Mouse (Mus musculus) heart, adult 2 months (tissue): ENCODE data around the gene Mis12.

Experiments used
- CTCF ChIP-seq: fragments of 200-600 bp; IDR thresholded peaks from 2 replicates; pipeline ENCODE4 v1.8.1; 2022; ENCODE audit warnings: antibody characterized with exemption, mild to moderate bottlenecking, moderate library complexity
- POLR2A ChIP-seq: fragments of 200-500 bp; IDR thresholded peaks from 2 replicates; pipeline ENCODE4 v1.6.1; 2011; ENCODE audit warnings: mild to moderate bottlenecking, low read depth, low read length, control low read depth; ENCODE audit not compliant: insufficient read depth

DNA sequence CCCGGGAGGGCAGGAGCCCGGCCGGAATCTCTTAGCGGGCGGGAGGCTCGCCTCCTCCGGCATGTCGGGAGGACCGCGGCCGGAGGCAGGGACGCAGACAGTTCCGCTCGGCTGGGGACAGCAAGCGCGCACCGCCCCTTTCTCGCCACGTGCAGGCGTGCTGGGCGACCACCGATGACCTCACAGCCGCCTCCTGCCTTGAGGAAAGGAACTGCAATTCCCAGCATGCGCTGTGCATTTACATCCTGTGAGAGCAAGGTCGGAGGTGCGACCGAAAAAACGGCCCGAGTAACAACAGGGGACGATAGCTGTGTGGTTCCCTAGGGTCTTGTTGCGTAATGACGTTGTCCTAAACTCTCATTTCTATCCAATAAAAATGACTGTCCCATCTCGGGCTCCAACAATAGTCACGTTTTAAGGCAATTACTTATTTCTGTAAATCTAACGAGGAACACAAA, 15.1 kb upstream of the Mis12 start, which contains the start of gene Dhx33:
- TF ChIP-seq CTCF (peak; percentile 65), POLR2A (peak; percentile 69)
